Mouse (Mus musculus) midbrain, embryonic 13.5 days (tissue): ENCODE data around the gene Aldh16a1. TPM values are rescaled to one million over a fixed set of nuclear protein-coding genes. Genes with fewer than 3 reads are reported as not detected.

ENCODE experiments used
- ATAC-seq: fragments of 200-750 bp; cut with Nextera tagmentation; 2 replicates; pipeline ENCODE4 v1.8.0; 2017; ENCODE audit warnings: mild to moderate bottlenecking, moderate TSS enrichment, moderate library complexity
- H3K27ac ChIP-seq: fragments of 300-500 bp; sonication (generic); 2 replicates; pipeline ENCODE4 v1.5.1; 2015; ENCODE audit warnings: inconsistent platforms, mild to moderate bottlenecking, moderate library complexity
- H3K27me3 ChIP-seq: fragments of 300-500 bp; sonication (generic); 2 replicates; pipeline ENCODE4 v1.6.1; 2015; ENCODE audit warnings: mild to moderate bottlenecking, inconsistent platforms
- H3K36me3 ChIP-seq: fragments of 300-500 bp; sonication (generic); 2 replicates; pipeline ENCODE4 v1.6.1; 2015; ENCODE audit warnings: mild to moderate bottlenecking, inconsistent platforms
- H3K4me1 ChIP-seq: fragments of 300-500 bp; sonication (generic); replicated peaks from 2 replicates; pipeline ENCODE4 v1.6.1; 2015; ENCODE audit warnings: inconsistent platforms
- H3K4me2 ChIP-seq: fragments of 300-500 bp; sonication (generic); replicated peaks from 2 replicates; pipeline ENCODE4 v1.6.1; 2015; ENCODE audit warnings: moderate library complexity, mild to moderate bottlenecking, inconsistent platforms
- H3K4me3 ChIP-seq: fragments of 300-500 bp; sonication (generic); replicated peaks from 2 replicates; pipeline ENCODE4 v1.5.1; 2015; ENCODE audit warnings: mild to moderate bottlenecking, inconsistent platforms
- H3K9ac ChIP-seq: fragments of 300-500 bp; sonication (generic); replicated peaks from 2 replicates; pipeline ENCODE4 v1.6.1; 2015; ENCODE audit warnings: mild to moderate bottlenecking, inconsistent platforms
- H3K9me3 ChIP-seq: fragments of 300-500 bp; sonication (generic); 2 replicates; pipeline ENCODE4 v1.6.1; 2016; ENCODE audit warnings: mild to moderate bottlenecking, inconsistent platforms
- WGBS: fragments of 180-500 bp; shearing (Covaris S2); methylation state at CpG from one replicate; pipeline ENCODE4 v1.1.7; 2015; 5-methylcytosine and 5-hydroxymethylcytosine counted together
- polyA plus RNA-seq: library from polyadenylated mRNA; unstranded; fragments of >200 nt; fragmentation: Nextera tagmentation; extraction: Ambion mirVana; gene quantifications from 2 replicates; pipeline ENCODE4 v1.2.1, GENCODE M21; 2015

Gene Aldh16a1
- polyA plus RNA-seq, 1 experiment from 2014 or later, result 27.2 TPM

- H3K4me2 ChIP-seq, result peak within 1 kb of the TSS; percentile 67
- H3K27me3 ChIP-seq, result peaks cover 66% of the 10 kb centered on the region
- H3K27ac ChIP-seq, result no peak within 1 kb of the TSS
- peak within 1 kb of the TSS; percentile 37 for H3K4me3 ChIP-seq
- WGBS, result 2% methylated on average over 41 of the region's 41 CpGs
- ATAC-seq, result no peak
- H3K4me1 ChIP-seq, result peaks cover 34% of the 10 kb centered on the region
- peak within 1 kb of the TSS; percentile 64 for H3K9ac ChIP-seq
- H3K9me3 ChIP-seq, result no peaks in the 10 kb centered on the region
- H3K36me3 ChIP-seq, result peaks cover 14% of the 10 kb centered on the region
These were observed 9.5 kb upstream of the Aldh16a1 start, which contains the start of gene Slc17a7 for GRCm38 (mm10) chr7:45163735-45164490. Gene Slc17a7, plus strand, starts transcription at chr7:45163949.

- H3K36me3 ChIP-seq, result peaks cover 22% of the 10 kb centered on the region
- no peak overlapping the region for H3K4me2 ChIP-seq
- no peak overlapping the region for H3K4me3 ChIP-seq
- no peak overlapping the region for H3K9ac ChIP-seq
- H3K27me3 ChIP-seq, result peaks cover 58% of the 10 kb centered on the region
- no peak overlapping the region for H3K27ac ChIP-seq
- H3K9me3 ChIP-seq, result no peaks in the 10 kb centered on the region
- WGBS, result 75% methylated on average over 9 of the region's 9 CpGs
- peaks cover 26% of the 10 kb centered on the region for H3K4me1 ChIP-seq
- ATAC-seq, result no peak
These were observed 8.7 kb upstream of the Aldh16a1 start for GRCm38 (mm10) chr7:45162996-45163615.

- 25% methylated on average over 6 of the region's 6 CpGs for WGBS
- ATAC-seq, result no peak
- H3K4me2 ChIP-seq, result peak overlapping the region; percentile 67
- peaks cover 52% of the 10 kb centered on the region for H3K27me3 ChIP-seq
- peaks cover 27% of the 10 kb centered on the region for H3K36me3 ChIP-seq
- no peak overlapping the region; the same call in 1 of the 2 replicates for H3K9ac ChIP-seq
- no peak overlapping the region for H3K27ac ChIP-seq
- peak overlapping the region; percentile 39 for H3K4me3 ChIP-seq
- H3K9me3 ChIP-seq, result no peaks in the 10 kb centered on the region
- peaks cover 21% of the 10 kb centered on the region for H3K4me1 ChIP-seq
These were observed 8.2 kb upstream of the Aldh16a1 start for GRCm38 (mm10) chr7:45162551-45162950.

- Histone ChIP-seq H3K4me1 (peaks cover 16% of the 10 kb centered on the region), H3K4me3 (peak overlapping the region; percentile 39), H3K27ac (no peak overlapping the region), H3K9me3 (no peaks in the 10 kb centered on the region), H3K36me3 (peaks cover 31% of the 10 kb centered on the region), H3K4me2 (peak overlapping the region; percentile 67), H3K9ac (no peak overlapping the region; the same call in 1 of the 2 replicates), H3K27me3 (peaks cover 45% of the 10 kb centered on the region)
- WGBS, result 4% methylated on average over 35 of the region's 35 CpGs
- ATAC-seq, result peak; percentile 92
These were observed 7.5 kb upstream of the Aldh16a1 start for GRCm38 (mm10) chr7:45161612-45162473.

- Histone ChIP-seq H3K36me3 (peaks cover 36% of the 10 kb centered on the region), H3K9ac (no peak overlapping the region), H3K4me1 (peaks cover 18% of the 10 kb centered on the region), H3K4me3 (no peak overlapping the region), H3K27me3 (peaks cover 35% of the 10 kb centered on the region), H3K4me2 (no peak overlapping the region), H3K9me3 (no peaks in the 10 kb centered on the region), H3K27ac (no peak overlapping the region)
- no peak for ATAC-seq
- WGBS, result 89% methylated on average over 3 of the region's 3 CpGs
These were observed 6.5 kb upstream of the Aldh16a1 start for GRCm38 (mm10) chr7:45160866-45161265.

- no peak for ATAC-seq
- Histone ChIP-seq H3K27ac (no peak overlapping the region), H3K9me3 (no peaks in the 10 kb centered on the region), H3K4me3 (no peak overlapping the region), H3K9ac (no peak overlapping the region), H3K27me3 (peaks cover 30% of the 10 kb centered on the region), H3K4me1 (peaks cover 23% of the 10 kb centered on the region), H3K4me2 (no peak overlapping the region), H3K36me3 (peaks cover 36% of the 10 kb centered on the region)
- 95% methylated on average over 6 of the region's 6 CpGs for WGBS
These were observed 6.0 kb upstream of the Aldh16a1 start for GRCm38 (mm10) chr7:45160316-45160800.

- Histone ChIP-seq H3K4me3 (no peak overlapping the region), H3K27ac (no peak overlapping the region), H3K4me1 (peaks cover 26% of the 10 kb centered on the region), H3K9ac (no peak overlapping the region), H3K27me3 (peaks cover 16% of the 10 kb centered on the region), H3K9me3 (no peaks in the 10 kb centered on the region), H3K36me3 (peaks cover 36% of the 10 kb centered on the region), H3K4me2 (no peak overlapping the region)
- ATAC-seq, result no peak
- 95% methylated on average over 6 of the region's 6 CpGs for WGBS
These were observed 4.6 kb upstream of the Aldh16a1 start for GRCm38 (mm10) chr7:45158991-45159390.

- Histone ChIP-seq H3K4me3 (no peak overlapping the region), H3K9ac (no peak overlapping the region), H3K36me3 (peaks cover 36% of the 10 kb centered on the region), H3K4me2 (no peak overlapping the region), H3K27ac (no peak overlapping the region), H3K4me1 (peaks cover 25% of the 10 kb centered on the region), H3K9me3 (no peaks in the 10 kb centered on the region), H3K27me3 (peaks cover 1% of the 10 kb centered on the region)
- WGBS, result 92% methylated on average over 14 of the region's 14 CpGs
- no peak for ATAC-seq
These were observed 3.1 kb upstream of the Aldh16a1 start for GRCm38 (mm10) chr7:45157459-45157858.

- WGBS, result 98% methylated on average over 15 of the region's 15 CpGs
- no peak for ATAC-seq
These were observed 1.8 kb upstream of the Aldh16a1 start for GRCm38 (mm10) chr7:45156206-45156605.

GRCm38 (mm10) chr7:45155590-45155989, 1.2 kb upstream of the Aldh16a1 start:
- no peak overlapping the region for H3K27ac ChIP-seq
- H3K4me2 ChIP-seq, result peak overlapping the region; percentile 63
- WGBS, result 85% methylated on average over 9 of the region's 9 CpGs
- peaks cover 36% of the 10 kb centered on the region for H3K36me3 ChIP-seq
- H3K9me3 ChIP-seq, result no peaks in the 10 kb centered on the region
- H3K4me1 ChIP-seq, result peaks cover 29% of the 10 kb centered on the region
- H3K9ac ChIP-seq, result no peak overlapping the region
- ATAC-seq, result no peak
- H3K27me3 ChIP-seq, result no peaks in the 10 kb centered on the region
- no peak overlapping the region for H3K4me3 ChIP-seq

More at GRCm38 (mm10) chr7:45156206-45156605, 1.8 kb upstream of the Aldh16a1 start:
- H3K36me3 ChIP-seq, result peaks cover 36% of the 10 kb centered on the region
- H3K4me1 ChIP-seq, result peaks cover 23% of the 10 kb centered on the region
- no peak overlapping the region for H3K4me2 ChIP-seq
- H3K4me3 ChIP-seq, result no peak overlapping the region
- no peak overlapping the region for H3K9ac ChIP-seq
- no peak overlapping the region for H3K27ac ChIP-seq
- H3K27me3 ChIP-seq, result no peaks in the 10 kb centered on the region
- no peaks in the 10 kb centered on the region for H3K9me3 ChIP-seq

GRCm38 (mm10) chr7:45154993-45155514, 670 bp upstream of the Aldh16a1 start:
- Histone ChIP-seq H3K27me3 (no peaks in the 10 kb centered on the region), H3K36me3 (peaks cover 32% of the 10 kb centered on the region), H3K4me3 (peak overlapping the region; percentile 62), H3K4me1 (peaks cover 29% of the 10 kb centered on the region), H3K4me2 (peak overlapping the region; percentile 63), H3K9me3 (no peaks in the 10 kb centered on the region), H3K9ac (no peak overlapping the region; the same call in 1 of the 2 replicates), H3K27ac (0 out of 2 replicates have a peak overlapping the region, but pooled peaks have one; percentile 93)
- no peak for ATAC-seq
- 81% methylated on average over 12 of the region's 12 CpGs for WGBS
